Mouse (Mus musculus): ENCODE results near the gene Gm42372.

DNA sequence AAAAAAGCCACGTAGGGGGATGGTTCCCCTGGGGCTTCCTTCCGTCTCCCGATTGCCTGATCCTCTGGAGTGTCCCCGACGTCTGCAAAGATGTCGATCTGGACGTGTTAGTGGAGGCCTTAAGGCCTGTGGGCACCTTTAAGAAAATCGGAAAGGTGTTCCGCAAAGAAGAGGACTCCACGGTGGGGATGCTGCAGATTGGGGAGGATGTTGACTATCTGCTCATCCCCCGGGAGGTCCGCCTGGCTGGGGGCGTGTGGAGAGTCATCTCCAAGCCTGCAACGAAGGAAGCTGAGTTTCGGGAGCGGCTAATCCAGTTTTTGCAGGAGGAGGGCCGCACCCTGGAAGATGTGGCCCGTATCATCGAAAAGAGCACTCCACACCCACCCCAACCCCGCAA lies 11.5 kb downstream of the Gm42372 start:
- TF ChIP-seq TAL1 (IDR thresholded peaks at IDR 0.05; ENCODE audit: low read length), result no peak
- no peak for TF ChIP-seq GATA1 (IDR thresholded peaks at IDR 0.05; ENCODE audit: low read length)

Data from erythroblast, embryonic 14.5 days (primary cell).